Mouse (Mus musculus) myocyte (in vitro differentiated cells): ENCODE measurements around the gene Irf3.

Source experiments
- E2F4 ChIP-seq: IDR thresholded peaks from one replicate; pipeline ENCODE4 v1.6.1; 2011; ENCODE audit warnings: mild to moderate bottlenecking, control low read depth, moderate library complexity; ENCODE audit not compliant: insufficient read depth
- MAX ChIP-seq: IDR thresholded peaks from one replicate; pipeline ENCODE4 v1.6.1; 2011; ENCODE audit warnings: low read depth, mild to moderate bottlenecking, control low read depth
- MYOD1 ChIP-seq, 3 experiments: IDR thresholded peaks; one replicate each; pipeline ENCODE4 v1.6.1; 2011; ENCODE audit warnings: control low read depth in 2 of 3, low read depth in 2 of 3, mild to moderate bottlenecking in 2 of 3, moderate library complexity in 1 of 3; ENCODE audit not compliant: insufficient read length in 2 of 3, control insufficient read depth in 1 of 3
- POLR2A ChIP-seq: IDR thresholded peaks from one replicate; pipeline ENCODE4 v1.6.1; 2011; ENCODE audit warnings: low read depth, mild to moderate bottlenecking, control low read depth, moderate library complexity; ENCODE audit not compliant: insufficient read length
- REST ChIP-seq: IDR thresholded peaks from one replicate; pipeline ENCODE4 v1.6.1; 2011; ENCODE audit warnings: mild to moderate bottlenecking, control low read depth, moderate library complexity; ENCODE audit not compliant: insufficient read depth, insufficient read length
- TCF12 ChIP-seq: IDR thresholded peaks from one replicate; pipeline ENCODE4 v1.6.1; 2011; ENCODE audit warnings: mild to moderate bottlenecking, control low read depth; ENCODE audit not compliant: poor library complexity, insufficient read depth, severe bottlenecking
- TCF3 ChIP-seq: IDR thresholded peaks from one replicate; pipeline ENCODE4 v1.6.1; 2011; ENCODE audit warnings: low read depth, control low read depth; ENCODE audit not compliant: insufficient read length
- USF1 ChIP-seq: IDR thresholded peaks from one replicate; pipeline ENCODE4 v1.6.1; 2011; ENCODE audit warnings: low read depth, mild to moderate bottlenecking, control low read depth, moderate library complexity

GRCm38 (mm10) chr7:45004546-45004945, 7.1 kb downstream of the Irf3 start:
- TF ChIP-seq TCF3 (no peak), MAX (no peak), TCF12 (no peak), POLR2A (no peak), E2F4 (no peak), USF1 (no peak), MYOD1 (IDR thresholded peaks at IDR 0.05; ENCODE audit: control insufficient read depth in 1 of 3, insufficient read length in 2 of 3, low read depth in 2 of 3) (no peak), REST (no peak)
